Mouse (Mus musculus) embryonic facial prominence, embryonic 10.5 days (tissue): Measurements from ENCODE around the gene Myh7b. TPM values are rescaled to one million over a fixed set of nuclear protein-coding genes. Genes with fewer than 3 reads are reported as not detected.
A peak's percentile ranks its signal among the peaks of the same experiment; 100 is the strongest.

Experiments used
- DNase-seq: peaks from one replicate; pipeline ENCODE4 v3.0.0-alpha.2; 2017; ENCODE audit warnings: low spot score
- H3K27ac ChIP-seq: fragments of 300-500 bp; sonication (generic); replicated peaks from 2 replicates; pipeline ENCODE4 v1.5.1; 2016; ENCODE audit warnings: mild to moderate bottlenecking
- H3K27me3 ChIP-seq: fragments of 300-500 bp; sonication (generic); replicated peaks from 2 replicates; pipeline ENCODE4 v1.6.1; 2016; ENCODE audit warnings: low read depth, mild to moderate bottlenecking; ENCODE audit not compliant: poor library complexity, severe bottlenecking
- H3K36me3 ChIP-seq: fragments of 300-500 bp; sonication (generic); replicated peaks from 2 replicates; pipeline ENCODE4 v1.6.1; 2016; ENCODE audit warnings: mild to moderate bottlenecking, moderate library complexity
- H3K4me1 ChIP-seq: fragments of 300-500 bp; sonication (generic); 2 replicates; pipeline ENCODE4 v1.6.1; 2016
- H3K4me3 ChIP-seq: fragments of 300-500 bp; sonication (generic); 2 replicates; pipeline ENCODE4 v1.5.1; 2016; ENCODE audit warnings: mild to moderate bottlenecking, moderate library complexity
- H3K9me3 ChIP-seq: fragments of 300-500 bp; sonication (generic); 2 replicates; pipeline ENCODE4 v1.6.1; 2016; ENCODE audit warnings: mild to moderate bottlenecking
- WGBS: fragments of 180-500 bp; shearing (Covaris S2); methylation state at CpG from one replicate; pipeline ENCODE4 v1.1.7; 2016; 5-methylcytosine and 5-hydroxymethylcytosine counted together
- microRNA counts: library from miRNA; unstranded; fragments of <30 nt; microRNA quantifications from one replicate; lab custom pipeline; 2017
- microRNA-seq: library from miRNA; unstranded; fragments of <30 nt; microRNA quantifications from one replicate; pipeline ENCODE4, GENCODE M21; 2017
- polyA plus RNA-seq: library from polyadenylated mRNA; unstranded; fragments of >200 nt; fragmentation: Nextera tagmentation; extraction: Ambion mirVana; gene quantifications from 2 replicates; pipeline ENCODE4 v1.2.1, GENCODE M21; 2016

Myh7b gene
- polyA plus RNA-seq, 1 experiment from 2014 or later: 0.77 TPM

- peaks cover 3% of the 10 kb centered on the region; the same call in 1 of the 2 replicates for H3K4me1 ChIP-seq
- no peak overlapping the region for H3K4me3 ChIP-seq
- no peak overlapping the region for H3K27ac ChIP-seq
- DNase-seq: no peak
- no peaks in the 10 kb centered on the region for H3K27me3 ChIP-seq
- peaks cover 14% of the 10 kb centered on the region for H3K36me3 ChIP-seq
- no peaks in the 10 kb centered on the region for H3K9me3 ChIP-seq
- 95% methylated on average over 4 of the region's 4 CpGs for WGBS
These were observed 68.6 kb downstream of the Myh7b start for GRCm38 (mm10) chr2:155679586-155680110.

DNA sequence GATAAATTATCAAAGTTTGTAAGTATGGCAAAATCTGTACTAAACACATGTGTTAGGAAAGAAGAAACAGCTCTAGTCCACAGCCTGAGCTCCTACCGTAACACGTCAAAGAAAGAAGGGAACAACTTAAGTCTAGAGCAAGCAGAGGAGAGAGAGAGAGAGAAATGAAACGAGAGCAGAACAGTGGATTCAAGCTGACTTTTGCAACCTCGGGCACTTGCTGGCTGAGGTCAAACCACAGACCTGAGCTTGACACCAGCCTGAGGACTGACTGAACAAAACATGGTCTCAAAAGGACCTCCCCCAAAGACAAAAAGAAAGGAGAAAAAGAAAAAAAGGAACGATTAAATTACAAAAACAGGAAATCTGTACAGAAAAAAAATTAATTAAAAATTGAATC, 69.6 kb downstream of the Myh7b start:
- Histone ChIP-seq H3K4me3 (no peak overlapping the region), H3K9me3 (no peaks in the 10 kb centered on the region), H3K36me3 (peaks cover 16% of the 10 kb centered on the region), H3K27me3 (no peaks in the 10 kb centered on the region), H3K27ac (no peak overlapping the region), H3K4me1 (peaks cover 3% of the 10 kb centered on the region; the same call in 1 of the 2 replicates)
- no peak for DNase-seq
- WGBS: 77% methylated on average over 5 of the region's 5 CpGs

DNA sequence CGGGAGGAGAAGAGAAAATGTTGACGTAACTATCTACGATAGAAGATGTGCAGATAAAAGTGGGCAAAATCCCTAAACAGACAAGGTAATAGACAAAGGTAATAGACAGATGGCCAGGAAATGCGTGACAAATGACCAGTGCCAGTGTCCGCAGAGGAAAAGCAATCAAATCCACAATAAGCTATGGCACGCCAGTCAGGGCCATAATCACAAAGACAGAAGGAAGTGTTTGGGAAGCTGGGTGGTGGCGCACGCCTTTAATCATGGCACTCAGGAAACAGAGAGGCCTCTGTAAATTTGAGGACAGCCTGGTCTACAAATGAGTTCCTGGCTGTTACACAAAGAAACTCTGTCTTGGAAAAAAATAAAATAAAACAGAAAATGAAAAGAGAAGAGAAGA, 70.2 kb downstream of the Myh7b start:
- H3K27ac ChIP-seq: no peak overlapping the region
- DNase-seq: no peak

DNA sequence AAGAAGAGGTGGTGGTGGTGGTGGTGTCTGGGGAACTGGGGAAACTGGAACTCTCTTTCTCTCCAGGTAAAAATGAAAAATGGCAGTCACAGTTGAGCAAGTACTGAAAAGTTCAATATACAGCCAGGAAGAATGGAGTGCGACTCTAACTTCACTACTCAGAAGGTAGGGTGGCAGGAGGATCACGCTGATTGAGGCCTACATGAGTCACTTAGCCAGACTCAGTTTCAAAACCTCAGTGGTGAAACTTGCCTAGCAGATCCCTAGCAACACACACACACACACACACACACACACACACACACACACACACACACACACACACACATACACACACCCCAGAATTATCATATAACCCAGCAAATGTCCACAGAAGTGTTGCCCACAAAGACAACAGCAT, 70.9 kb downstream of the Myh7b start:
- H3K27me3 ChIP-seq: no peaks in the 10 kb centered on the region
- H3K9me3 ChIP-seq: no peaks in the 10 kb centered on the region
- peaks cover 27% of the 10 kb centered on the region for H3K36me3 ChIP-seq
- no peak overlapping the region for H3K4me3 ChIP-seq
- DNase-seq: no peak
- WGBS: 87% methylated on average over 2 of the region's 2 CpGs
- H3K4me1 ChIP-seq: peaks cover 3% of the 10 kb centered on the region; the same call in 1 of the 2 replicates
- H3K27ac ChIP-seq: no peak overlapping the region

More for the DNA sequence above, 70.2 kb downstream of the Myh7b start:
- Histone ChIP-seq H3K27me3 (no peaks in the 10 kb centered on the region), H3K4me3 (no peak overlapping the region), H3K9me3 (no peaks in the 10 kb centered on the region), H3K36me3 (peaks cover 21% of the 10 kb centered on the region), H3K4me1 (peaks cover 3% of the 10 kb centered on the region; the same call in 1 of the 2 replicates)
- WGBS: 75% methylated on average over 8 of the region's 8 CpGs

DNA sequence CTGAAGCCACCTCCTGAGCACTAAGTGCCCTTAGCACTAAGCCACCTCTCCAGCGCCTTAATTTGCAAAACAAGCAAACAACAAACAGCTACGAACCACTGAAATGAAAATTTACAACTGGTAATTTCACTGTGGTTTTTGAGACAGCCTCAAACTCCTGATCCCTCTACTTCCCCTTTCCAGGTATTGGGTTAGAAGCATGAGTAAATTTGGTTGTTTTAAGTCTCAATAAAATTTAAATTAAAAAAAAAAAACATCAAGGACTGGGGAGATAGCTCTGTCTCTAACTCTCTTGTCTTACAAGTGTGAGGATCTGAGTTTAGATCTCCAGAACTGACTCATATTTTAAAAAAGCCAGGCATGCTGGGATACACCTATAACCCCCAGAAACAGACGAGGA, 72.1 kb downstream of the Myh7b start:
- no peaks in the 10 kb centered on the region for H3K27me3 ChIP-seq
- no peaks in the 10 kb centered on the region for H3K9me3 ChIP-seq
- no peak for DNase-seq
- no peak overlapping the region for H3K4me3 ChIP-seq
- peaks cover 3% of the 10 kb centered on the region; the same call in 1 of the 2 replicates for H3K4me1 ChIP-seq
- peaks cover 36% of the 10 kb centered on the region for H3K36me3 ChIP-seq
- no peak overlapping the region for H3K27ac ChIP-seq
- WGBS: 75% methylated on average over 3 of the region's 3 CpGs

GRCm38 (mm10) chr2:155683821-155684220, 72.8 kb downstream of the Myh7b start:
- DNase-seq: no peak
- no peak overlapping the region for H3K4me3 ChIP-seq
- peaks cover 36% of the 10 kb centered on the region for H3K36me3 ChIP-seq
- H3K9me3 ChIP-seq: no peaks in the 10 kb centered on the region
- WGBS: 93% methylated on average over 5 of the region's 5 CpGs
- no peaks in the 10 kb centered on the region for H3K27me3 ChIP-seq
- peaks cover 3% of the 10 kb centered on the region; the same call in 1 of the 2 replicates for H3K4me1 ChIP-seq
- no peak overlapping the region for H3K27ac ChIP-seq

MicroRNAs encoded within 50 kb of the gene (microRNA counts, 519-probe panel; counts per million panel counts)
- 188 counts per million, percentile 57 among the panel's probes with 10 or more counts for microRNA mmu-miR-499 (lab: Ali Mortazavi, UCI)

Small RNAs within 50 kb of the gene (microRNA-seq; reads per million reads assigned to microRNA genes)
- gene Mir499: 8.5 reads per million, percentile 20 among the genes with 10 or more reads in this experiment

Other genes with a start within 250 kb of the Myh7b start
- gene Trp53inp2, start 230.2 kb upstream of the Myh7b start, polyA plus RNA-seq: 36.9 and 37.9 TPM in 2 replicates
- gene Ncoa6, start 137.3 kb upstream of the Myh7b start, polyA plus RNA-seq: 20.1 and 25.7 TPM in 2 replicates
- gene Acss2, start 93.3 kb upstream of the Myh7b start, polyA plus RNA-seq: 8.4 and 9.1 TPM in 2 replicates
- gene Ggt7, start 93.0 kb upstream of the Myh7b start, polyA plus RNA-seq: 7.3 TPM in 2 replicates
- gene Gss, start 18.4 kb upstream of the Myh7b start, polyA plus RNA-seq: 20.2 and 22.9 TPM in 2 replicates
- 126 and 127 TPM in 2 replicates for gene Trpc4ap, start 81.2 kb downstream of the Myh7b start, polyA plus RNA-seq
- gene Edem2, start 118.3 kb downstream of the Myh7b start, polyA plus RNA-seq: 27.0 and 28.6 TPM in 2 replicates
- gene Gm17581, start 124.7 kb downstream of the Myh7b start, polyA plus RNA-seq: not detected in 2 replicates
- gene Procr, start 139.9 kb downstream of the Myh7b start, polyA plus RNA-seq: 1.0 and 1.8 TPM in 2 replicates
- 0.30 and 0.44 TPM in 2 replicates for gene Mmp24, start 164.1 kb downstream of the Myh7b start, polyA plus RNA-seq
- gene BC029722, start 208.2 kb downstream of the Myh7b start, polyA plus RNA-seq: 7.1 and 8.4 TPM in 2 replicates
- gene Eif6, start 215.7 kb downstream of the Myh7b start, polyA plus RNA-seq: 247 and 259 TPM in 2 replicates
- 0.29 and 0.41 TPM in 2 replicates for gene Fam83c, start 223.6 kb downstream of the Myh7b start, polyA plus RNA-seq